Mouse (Mus musculus): Measurements from ENCODE around the gene Rhcg. TPM values are rescaled to one million over a fixed set of nuclear protein-coding genes. Genes with fewer than 3 reads are reported as not detected.

Rhcg gene
- polyA plus RNA-seq, 1 experiment = not detected

DNA sequence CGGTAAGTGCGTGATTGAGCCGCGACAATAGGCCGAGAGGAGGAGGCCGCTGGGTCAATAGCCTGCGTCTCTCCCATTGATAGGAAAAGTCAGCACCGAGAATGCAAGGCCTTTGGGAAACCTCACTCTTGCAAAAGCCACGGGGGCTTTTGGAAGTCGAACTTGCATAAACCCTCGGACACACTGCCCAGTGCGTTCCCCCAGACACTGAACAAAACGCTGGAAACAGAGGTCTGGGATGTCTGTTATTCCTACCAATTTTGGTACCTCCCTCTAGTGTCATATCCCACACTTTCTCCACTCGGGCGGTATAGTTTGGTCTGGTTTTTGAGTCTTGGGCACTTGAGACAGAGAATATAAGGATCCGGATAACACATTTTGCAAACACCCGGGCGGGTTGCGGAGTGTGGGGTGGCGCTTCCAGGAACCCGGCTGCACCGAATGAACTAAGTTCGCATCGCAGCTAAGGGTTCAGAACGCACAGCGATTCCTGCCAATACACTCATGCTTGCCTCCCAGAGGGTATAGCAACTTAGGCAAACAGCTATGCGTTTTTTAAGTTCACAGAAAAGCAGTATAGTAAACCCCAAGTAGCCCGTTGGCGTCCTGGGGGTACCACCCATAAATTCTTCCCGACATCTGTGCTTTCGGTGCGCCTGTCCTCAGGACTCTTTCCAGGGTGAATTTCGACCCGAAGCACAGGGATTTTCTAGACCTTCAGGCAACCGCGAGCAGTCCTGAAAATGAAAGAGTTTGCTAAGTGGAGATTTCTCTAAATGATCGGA lies 73.0 kb downstream of the Rhcg start:
- H3K4me3 ChIP-seq = no peak overlapping the region
- H3K36me3 ChIP-seq (ENCODE audit: control insufficient read depth, insufficient read depth) = no peaks in the 10 kb centered on the region

More for the DNA sequence above, 73.0 kb downstream of the Rhcg start:
- Histone ChIP-seq H3ac (ENCODE audit: control insufficient read depth, insufficient read length) (no peak overlapping the region), H3K27me3 (ENCODE audit: control insufficient read depth, insufficient read depth, insufficient read length) (peaks cover 53% of the 10 kb centered on the region), H3K79me2 (ENCODE audit: control insufficient read depth, insufficient read depth) (no peaks in the 10 kb centered on the region), H3K4me2 (ENCODE audit: low read depth) (no peak overlapping the region)
- TF ChIP-seq POLR2AphosphoS2 (IDR thresholded peaks at IDR 0.05; ENCODE audit: insufficient read length, low read depth) (no peak), POLR2A (IDR thresholded peaks at IDR 0.05; ENCODE audit: insufficient read length, low read depth) (no peak), CEBPB (IDR thresholded peaks at IDR 0.05; ENCODE audit: insufficient read depth, poor library complexity, severe bottlenecking) (no peak), MYOG (IDR thresholded peaks at IDR 0.05; ENCODE audit: control insufficient read depth in 1 of 3, insufficient read depth in 1 of 3, insufficient read length in 2 of 3, low read depth in 2 of 3) (no peak), REST (IDR thresholded peaks at IDR 0.05; ENCODE audit: insufficient read depth, insufficient read length) (no peak), TCF3 (IDR thresholded peaks at IDR 0.05; ENCODE audit: insufficient read length, low read depth) (no peak), USF1 (IDR thresholded peaks at IDR 0.05; ENCODE audit: low read depth) (no peak), MYOD1 (IDR thresholded peaks at IDR 0.05; ENCODE audit: control insufficient read depth in 1 of 3, insufficient read length in 2 of 3, low read depth in 2 of 3) (no peak), MAX (IDR thresholded peaks at IDR 0.05; ENCODE audit: low read depth) (no peak), E2F4 (IDR thresholded peaks at IDR 0.05; ENCODE audit: insufficient read depth) (no peak), SRF (IDR thresholded peaks at IDR 0.05; ENCODE audit: control insufficient read depth, insufficient read length, low read depth) (no peak), TCF12 (IDR thresholded peaks at IDR 0.05; ENCODE audit: insufficient read depth, poor library complexity, severe bottlenecking) (no peak)

Other genes starting within 250 kb of the Rhcg start
- gene Rlbp1, start 230.6 kb downstream of the Rhcg start, polyA plus RNA-seq (2012; fragmentation: generic; extraction: Trizol) = not detected
- gene Fanci, start 225.7 kb downstream of the Rhcg start, polyA plus RNA-seq (2012; fragmentation: generic; extraction: Trizol) = 1.6 TPM
- 30.9 TPM for gene Polg, start 151.3 kb downstream of the Rhcg start, polyA plus RNA-seq (2012; fragmentation: generic; extraction: Trizol)
- gene Ticrr, start 42.5 kb upstream of the Rhcg start, polyA plus RNA-seq (2012; fragmentation: generic; extraction: Trizol) = 1.4 TPM
- 3.3 TPM for gene Kif7, start 98.1 kb upstream of the Rhcg start, polyA plus RNA-seq (2012; fragmentation: generic; extraction: Trizol)
- not detected for gene Plin1, start 115.2 kb upstream of the Rhcg start, polyA plus RNA-seq (2012; fragmentation: generic; extraction: Trizol)
- 5.9 TPM for gene Pex11a, start 125.5 kb upstream of the Rhcg start, polyA plus RNA-seq (2012; fragmentation: generic; extraction: Trizol)
- 0.10 TPM for gene Wdr93, start 125.5 kb upstream of the Rhcg start, polyA plus RNA-seq (2012; fragmentation: generic; extraction: Trizol)
- gene Mesp1, start 176.1 kb upstream of the Rhcg start, polyA plus RNA-seq (2012; fragmentation: generic; extraction: Trizol) = not detected
- gene Mesp2, start 193.1 kb upstream of the Rhcg start, polyA plus RNA-seq (2012; fragmentation: generic; extraction: Trizol) = not detected
- gene Anpep, start 243.4 kb upstream of the Rhcg start, polyA plus RNA-seq (2012; fragmentation: generic; extraction: Trizol) = 12.1 TPM